Mouse (Mus musculus): ENCODE results near the gene Eea1.

The Eea1 gene

GRCm38 (mm10) chr10:95940046-95940900 lies at the start of gene Eea1:
Gene Eea1 (plus strand): TSS chr10:95940650.
- no peak for TF ChIP-seq GATA4 (IDR thresholded peaks at IDR 0.05; ENCODE audit: insufficient replicate concordance, low read length)

- TF ChIP-seq GATA4 (IDR thresholded peaks at IDR 0.05; ENCODE audit: insufficient replicate concordance, low read length), result no peak
These were observed 49.1 kb upstream of the Eea1 start for GRCm38 (mm10) chr10:95891214-95891960.

- TF ChIP-seq GATA4 (IDR thresholded peaks at IDR 0.05; ENCODE audit: insufficient replicate concordance, low read length), result no peak
These were observed 48.3 kb upstream of the Eea1 start for GRCm38 (mm10) chr10:95892132-95892531.

- no peak for TF ChIP-seq GATA4 (IDR thresholded peaks at IDR 0.05; ENCODE audit: insufficient replicate concordance, low read length)
These were observed 47.0 kb upstream of the Eea1 start for GRCm38 (mm10) chr10:95893291-95893932.

GRCm38 (mm10) chr10:95894036-95894855 lies 46.2 kb upstream of the Eea1 start:
- TF ChIP-seq GATA4 (IDR thresholded peaks at IDR 0.05; ENCODE audit: insufficient replicate concordance, low read length), result no peak

GRCm38 (mm10) chr10:95894856-95895386 lies 45.5 kb upstream of the Eea1 start:
- no peak for TF ChIP-seq GATA4 (IDR thresholded peaks at IDR 0.05; ENCODE audit: insufficient replicate concordance, low read length)

- no peak for TF ChIP-seq GATA4 (IDR thresholded peaks at IDR 0.05; ENCODE audit: insufficient replicate concordance, low read length)
These were observed 41.8 kb upstream of the Eea1 start for GRCm38 (mm10) chr10:95898471-95899154.

- no peak for TF ChIP-seq GATA4 (IDR thresholded peaks at IDR 0.05; ENCODE audit: insufficient replicate concordance, low read length)
These were observed 35.8 kb upstream of the Eea1 start for GRCm38 (mm10) chr10:95904668-95905067.

- TF ChIP-seq GATA4 (IDR thresholded peaks at IDR 0.05; ENCODE audit: insufficient replicate concordance, low read length), result no peak
These were observed 31.1 kb upstream of the Eea1 start for GRCm38 (mm10) chr10:95909246-95909909.

- TF ChIP-seq GATA4 (IDR thresholded peaks at IDR 0.05; ENCODE audit: insufficient replicate concordance, low read length), result no peak
These were observed 29.4 kb upstream of the Eea1 start for GRCm38 (mm10) chr10:95911016-95911415.

GRCm38 (mm10) chr10:95914434-95915174 lies 25.8 kb upstream of the Eea1 start:
- no peak for TF ChIP-seq GATA4 (IDR thresholded peaks at IDR 0.05; ENCODE audit: insufficient replicate concordance, low read length)

GRCm38 (mm10) chr10:95918716-95919115 lies 21.7 kb upstream of the Eea1 start:
- no peak for TF ChIP-seq GATA4 (IDR thresholded peaks at IDR 0.05; ENCODE audit: insufficient replicate concordance, low read length)
